Mouse (Mus musculus) brain, adult 2 months (tissue): ENCODE measurements around the gene Adat3.

Experiments
- DNase-seq: peaks from one replicate; pipeline ENCODE4 v3.0.0; 2011; ENCODE audit warnings: low read depth, low spot score

Adat3 gene

GRCm38 (mm10) chr10:80650392-80650791 lies 47.7 kb downstream of the Adat3 start:
- peak; percentile 74 for DNase-seq

- no peak for DNase-seq
Observed at GRCm38 (mm10) chr10:80653156-80653720, 50.6 kb downstream of the Adat3 start.

- no peak for DNase-seq
Observed at GRCm38 (mm10) chr10:80654866-80655265, 52.2 kb downstream of the Adat3 start.

GRCm38 (mm10) chr10:80655406-80656129 lies 52.9 kb downstream of the Adat3 start:
- DNase-seq: no peak

GRCm38 (mm10) chr10:80656130-80656862 lies 53.6 kb downstream of the Adat3 start:
- peak; percentile 100 for DNase-seq

- DNase-seq: no peak
Observed at GRCm38 (mm10) chr10:80656863-80657623, 54.4 kb downstream of the Adat3 start, which contains the start of gene Btbd2. Btbd2 (minus strand) TSS chr10:80657071.
